Mouse (Mus musculus) ovary, postnatal 10 days (tissue): ENCODE data around the gene Pcgf2.
A peak's percentile ranks its signal among the peaks of the same experiment; 100 is the strongest.
"Not testable (repeated sequence)": the region's sequence is repeated elsewhere in the genome, so short reads cannot be mapped to it uniquely, and the experiment has no call there.

Experiments
- DNase-seq: peaks from one replicate; pipeline ENCODE4 v3.0.0; 2022; ENCODE audit warnings: low spot score

Pcgf2 gene

GRCm38 (mm10) chr11:97717369-97718280 is 17.3 kb upstream of the Pcgf2 start:
- DNase-seq: no peak

- DNase-seq: no peak
Measured at GRCm38 (mm10) chr11:97716021-97716420, 15.7 kb upstream of the Pcgf2 start.

- DNase-seq: no peak
Measured at GRCm38 (mm10) chr11:97714784-97715760, 14.8 kb upstream of the Pcgf2 start.

GRCm38 (mm10) chr11:97714356-97714755 is 14.1 kb upstream of the Pcgf2 start:
- DNase-seq: no peak

- no peak for DNase-seq
Measured at GRCm38 (mm10) chr11:97713896-97714295, 13.6 kb upstream of the Pcgf2 start.

- no peak for DNase-seq
Measured at GRCm38 (mm10) chr11:97712286-97712685, 12.0 kb upstream of the Pcgf2 start.

- DNase-seq: no peak
Measured at GRCm38 (mm10) chr11:97711200-97711900, 11.1 kb upstream of the Pcgf2 start.

GRCm38 (mm10) chr11:97710067-97710466 is 9.8 kb upstream of the Pcgf2 start:
- DNase-seq: not testable (repeated sequence)

GRCm38 (mm10) chr11:97703039-97703826 is 2.9 kb upstream of the Pcgf2 start, which contains the start of gene Psmb3:
Gene Psmb3 (plus strand): TSS chr11:97703399.
- DNase-seq: peak; percentile 98

- peak; percentile 94 for DNase-seq
Measured at GRCm38 (mm10) chr11:97702393-97702745, 2.1 kb upstream of the Pcgf2 start.

GRCm38 (mm10) chr11:97701581-97702392 is 1.5 kb upstream of the Pcgf2 start:
- DNase-seq: no peak

- no peak for DNase-seq
Measured at GRCm38 (mm10) chr11:97700746-97701580, 666 bp upstream of the Pcgf2 start.

- DNase-seq: peak; percentile 62
Measured at GRCm38 (mm10) chr11:97699626-97700002, 683 bp downstream of the Pcgf2 start.

GRCm38 (mm10) chr11:97698741-97699611 is 1.3 kb downstream of the Pcgf2 start:
- DNase-seq: peak; percentile 62

GRCm38 (mm10) chr11:97697891-97698529 is 2.3 kb downstream of the Pcgf2 start:
- no peak for DNase-seq

GRCm38 (mm10) chr11:97697199-97697890 is 3.0 kb downstream of the Pcgf2 start:
- no peak for DNase-seq

- no peak for DNase-seq
Measured at GRCm38 (mm10) chr11:97696669-97697068, 3.6 kb downstream of the Pcgf2 start.
